Mouse (Mus musculus): Measurements from ENCODE around the gene Gbp3. TPM values are rescaled to one million over a fixed set of nuclear protein-coding genes. Genes with fewer than 3 reads are reported as not detected.
"Not testable (repeated sequence)": the region's sequence is repeated elsewhere in the genome, so short reads cannot be mapped to it uniquely, and the experiment has no call there.

The Gbp3 gene
- 1 to 10 TPM; 5.2 to 7.6 TPM for total RNA-seq (2021)
- long read RNA-seq, experiment 1, partial matches to known transcripts, result 0 of 9 reads
- long read RNA-seq, experiment 1, other reads (novel, unspliced or antisense), result 6 of 9 reads
- long read RNA-seq, experiment 2, partial matches to known transcripts, result 0 of 5 reads
- long read RNA-seq, experiment 2, other reads (novel, unspliced or antisense), result 5 of 5 reads

GRCm38 (mm10) chr3:142559632-142560228, at the start of gene Gbp3:
Gbp3 (plus strand) TSS chr3:142560026.
- intact Hi-C loops (cut with DNase I; ENCODE audit: low total_unique reads), result loop anchor here (2.0 kb wide), 1 partner anchor 67 kb away; the partner anchor contains the start of gene Gbp5
- peak; percentile 8 for DNase-seq

- intact Hi-C loops (cut with DNase I; ENCODE audit: low total_unique reads), result no loop called here
- DNase-seq, result no peak
These were observed 31.7 kb upstream of the Gbp3 start for GRCm38 (mm10) chr3:142528116-142528515.

DNA sequence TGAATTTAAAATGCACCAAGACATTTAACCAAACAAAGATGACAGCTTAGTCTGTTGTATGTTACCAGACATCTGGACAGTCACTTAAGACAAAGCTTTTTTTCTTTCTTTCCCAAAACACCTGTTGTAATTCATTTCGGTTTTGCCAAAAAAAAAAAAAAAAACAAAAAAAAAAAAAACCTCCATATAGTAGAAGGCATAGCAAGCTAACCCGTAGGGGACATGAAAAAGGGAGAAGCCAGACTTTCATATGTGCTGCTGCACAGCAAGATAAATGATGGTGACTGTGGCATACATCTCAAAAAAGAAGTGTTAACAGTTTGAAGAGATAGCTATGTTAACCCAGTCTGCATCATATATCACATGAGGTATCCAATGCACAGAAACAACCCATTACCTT, 30.2 kb upstream of the Gbp3 start:
- intact Hi-C loops (cut with DNase I; ENCODE audit: low total_unique reads), result no loop called here

DNA sequence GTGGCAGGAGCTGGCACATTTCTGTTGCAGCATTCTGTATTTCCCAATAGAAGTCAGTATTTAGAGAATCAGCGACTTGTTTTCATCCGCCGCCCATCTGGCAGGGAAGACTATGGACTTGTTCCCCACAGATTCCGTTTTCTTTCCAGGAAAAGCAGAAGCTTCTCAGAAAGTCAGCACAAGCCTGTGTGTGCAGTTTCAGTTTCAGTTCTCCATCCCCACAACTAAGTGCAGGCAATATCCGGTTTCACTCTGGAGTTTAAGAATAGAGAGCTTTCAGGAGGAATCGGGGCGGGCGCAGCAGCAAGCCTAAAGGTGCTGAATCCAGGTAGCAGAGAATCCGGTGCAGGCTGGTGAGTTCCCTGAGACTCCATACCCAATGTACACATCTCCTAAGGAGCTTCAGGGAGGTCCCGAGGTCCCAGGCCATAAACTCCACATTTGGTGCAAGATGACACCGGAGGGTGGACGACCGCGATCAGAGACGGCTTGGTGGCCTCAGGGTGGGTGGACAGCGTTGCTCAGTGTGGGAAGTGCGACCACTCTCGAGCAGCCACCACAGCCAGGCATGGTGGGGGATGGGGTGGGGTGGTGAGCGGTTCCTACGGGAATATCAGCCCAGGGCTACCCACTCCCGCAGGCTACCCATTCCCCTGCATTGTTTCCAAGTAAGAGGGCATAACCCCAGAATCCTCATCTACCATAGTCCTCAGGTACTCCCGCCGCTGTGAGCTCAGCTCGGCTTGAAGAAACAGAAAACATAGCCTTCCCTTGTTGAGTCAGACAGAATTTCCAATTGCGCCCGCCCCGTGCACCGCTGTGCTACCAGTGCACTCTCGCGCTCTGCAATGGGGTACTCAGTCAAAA, 29.5 kb upstream of the Gbp3 start, which contains the start of gene Gbp7:
Gene Gbp7 (plus strand): TSS at position 256 of the 867 bp plus-strand sequence.
- DNase-seq, result peak; percentile 36
- intact Hi-C loops (cut with DNase I; ENCODE audit: low total_unique reads), result no loop called here

More for the DNA sequence above, 30.2 kb upstream of the Gbp3 start:
- DNase-seq, result no peak

DNA sequence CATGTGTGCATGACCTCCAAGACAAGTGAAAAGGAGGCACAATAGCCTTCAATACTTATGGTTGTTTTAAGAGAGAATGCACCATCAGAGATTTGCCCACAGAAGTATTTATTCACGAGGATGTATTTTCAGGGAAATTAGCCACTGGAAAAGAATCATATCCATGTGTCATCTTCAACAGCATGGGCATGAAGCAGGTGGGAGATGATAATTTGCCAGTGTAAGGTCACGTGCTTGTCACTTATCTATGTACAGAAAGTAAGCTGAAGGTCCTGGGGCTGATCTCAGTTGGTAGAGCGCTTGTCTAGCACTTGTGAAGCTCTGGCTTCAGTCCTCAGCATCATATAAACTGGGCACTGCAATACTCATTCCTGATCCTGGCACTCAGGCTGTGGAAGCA, 28.2 kb upstream of the Gbp3 start:
- intact Hi-C loops (cut with DNase I; ENCODE audit: low total_unique reads), result no loop called here
- no peak for DNase-seq

- DNase-seq, result no peak
- intact Hi-C loops (cut with DNase I; ENCODE audit: low total_unique reads), result no loop called here
These were observed 26.6 kb upstream of the Gbp3 start for GRCm38 (mm10) chr3:142533185-142533584.

DNA sequence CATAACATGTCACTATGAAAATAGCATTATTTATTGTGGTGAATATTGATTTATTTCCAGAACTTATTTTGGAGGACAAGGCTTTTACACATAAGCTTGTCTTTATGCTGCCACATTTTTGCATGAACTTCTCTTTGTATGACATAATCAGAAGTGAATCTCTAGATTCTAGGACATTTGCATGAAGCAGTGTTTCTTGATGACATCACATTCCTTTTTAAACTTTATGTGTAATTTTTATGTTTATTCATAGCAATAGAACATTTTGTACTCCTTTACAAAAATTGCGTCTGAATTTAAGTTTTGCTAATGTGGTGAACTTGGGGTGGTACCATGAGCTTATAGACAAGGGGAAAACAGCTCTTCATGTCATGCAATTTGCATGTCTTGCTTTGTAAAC, 24.2 kb upstream of the Gbp3 start:
- DNase-seq, result no peak
- intact Hi-C loops (cut with DNase I; ENCODE audit: low total_unique reads), result no loop called here

DNA sequence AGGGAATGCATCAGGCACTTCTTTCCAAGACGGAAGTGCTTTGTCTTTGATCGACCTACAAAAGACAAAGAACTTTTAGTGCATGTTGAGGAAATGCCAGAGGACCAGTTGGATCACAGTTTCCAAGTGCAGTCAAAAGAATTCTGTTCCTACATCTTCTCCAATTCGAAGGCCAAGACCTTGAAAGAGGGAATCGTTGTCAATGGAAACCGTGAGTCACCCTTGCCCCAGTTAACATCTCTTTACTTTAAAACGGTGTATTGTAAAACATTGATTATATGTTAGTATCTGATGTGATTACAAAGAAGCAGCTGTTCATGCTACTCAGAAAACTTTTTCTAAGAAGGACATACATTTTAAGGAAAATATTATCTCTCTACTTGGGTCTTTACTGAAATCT, 18.4 kb upstream of the Gbp3 start:
- DNase-seq, result no peak
- intact Hi-C loops (cut with DNase I; ENCODE audit: low total_unique reads), result no loop called here

GRCm38 (mm10) chr3:142542776-142543175, 17.1 kb upstream of the Gbp3 start:
- DNase-seq; intact Hi-C loops (cut with DNase I; ENCODE audit: low total_unique reads): not testable (repeated sequence)

- intact Hi-C loops (cut with DNase I; ENCODE audit: low total_unique reads), result no loop called here
- no peak for DNase-seq
These were observed 13.1 kb upstream of the Gbp3 start for GRCm38 (mm10) chr3:142546690-142547089.

DNA sequence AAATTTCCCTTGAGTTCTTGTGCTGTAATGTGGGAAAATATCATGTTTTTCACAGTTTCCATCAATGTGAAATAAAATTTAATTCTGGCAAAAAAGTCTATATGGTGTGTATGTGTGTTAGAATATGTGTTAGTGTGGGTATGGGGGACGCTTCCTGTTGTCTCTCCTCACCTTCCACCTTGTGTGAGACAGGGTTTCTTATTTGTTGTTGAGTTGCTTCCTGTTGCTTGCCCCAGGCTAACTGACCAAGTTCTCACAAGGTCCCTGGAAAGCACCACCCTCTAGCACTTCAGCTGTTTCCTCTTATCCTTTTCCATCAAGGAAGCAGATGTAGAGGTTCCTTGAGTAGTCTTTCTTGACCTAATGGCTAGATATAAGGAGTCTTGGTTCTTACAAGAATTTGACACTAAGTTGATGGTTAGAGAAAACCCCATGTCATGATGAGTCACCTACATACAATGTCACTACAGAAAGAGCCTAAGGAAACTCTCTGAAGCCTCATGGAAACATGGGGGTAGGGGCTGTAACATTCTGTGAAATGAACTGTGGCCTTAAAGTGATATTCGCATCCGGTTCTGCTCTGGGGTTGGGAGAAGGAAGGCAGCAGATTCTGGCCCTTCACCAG, 9.7 kb upstream of the Gbp3 start:
- no peak for DNase-seq
- intact Hi-C loops (cut with DNase I; ENCODE audit: low total_unique reads), result no loop called here

- intact Hi-C loops (cut with DNase I; ENCODE audit: low total_unique reads), result no loop called here
- DNase-seq, result no peak
These were observed 5.2 kb upstream of the Gbp3 start for GRCm38 (mm10) chr3:142554601-142555000.

- no peak for DNase-seq
- intact Hi-C loops (cut with DNase I; ENCODE audit: low total_unique reads), result no loop called here
These were observed 4.2 kb upstream of the Gbp3 start for GRCm38 (mm10) chr3:142555623-142556022.

GRCm38 (mm10) chr3:142560296-142560948, 596 bp downstream of the Gbp3 start:
- intact Hi-C loops (cut with DNase I; ENCODE audit: low total_unique reads), result loop anchor here (2.0 kb wide), 1 partner anchor 68 kb away; the partner anchor contains the start of gene Gbp5
- DNase-seq, result peak; percentile 87

DNA sequence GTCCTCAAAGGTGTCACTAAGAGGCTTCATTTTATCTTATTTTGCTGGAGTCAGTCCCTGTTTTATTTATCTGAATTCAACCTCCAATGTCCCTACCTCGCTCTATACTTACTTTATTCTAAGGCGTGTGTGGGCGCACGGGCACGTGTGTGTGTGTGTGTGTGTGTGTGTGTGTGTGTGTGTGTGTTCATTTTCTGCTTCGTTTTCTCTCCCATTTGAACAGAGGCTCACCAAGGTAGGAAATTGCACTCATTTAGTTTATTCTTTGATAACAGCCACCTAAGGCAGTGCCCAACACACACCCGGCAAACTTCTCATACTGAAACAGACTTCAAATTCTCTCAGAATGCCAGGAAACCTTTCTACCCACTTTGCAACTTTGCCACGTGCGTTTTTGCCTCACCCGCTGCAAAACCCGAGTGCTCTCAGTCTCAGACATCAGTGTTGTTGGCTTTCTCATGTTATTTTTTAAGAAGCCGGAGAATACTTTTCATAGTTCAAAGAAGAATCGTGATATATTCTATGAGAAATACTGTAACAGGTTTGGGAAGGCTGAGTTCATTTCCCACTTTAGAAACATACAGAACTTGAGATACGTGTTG, 1.3 kb downstream of the Gbp3 start:
- no peak for DNase-seq
- intact Hi-C loops (cut with DNase I; ENCODE audit: low total_unique reads), result loop anchor here (2.0 kb wide), 1 partner anchor 68 kb away; the partner anchor contains the start of gene Gbp5

DNA sequence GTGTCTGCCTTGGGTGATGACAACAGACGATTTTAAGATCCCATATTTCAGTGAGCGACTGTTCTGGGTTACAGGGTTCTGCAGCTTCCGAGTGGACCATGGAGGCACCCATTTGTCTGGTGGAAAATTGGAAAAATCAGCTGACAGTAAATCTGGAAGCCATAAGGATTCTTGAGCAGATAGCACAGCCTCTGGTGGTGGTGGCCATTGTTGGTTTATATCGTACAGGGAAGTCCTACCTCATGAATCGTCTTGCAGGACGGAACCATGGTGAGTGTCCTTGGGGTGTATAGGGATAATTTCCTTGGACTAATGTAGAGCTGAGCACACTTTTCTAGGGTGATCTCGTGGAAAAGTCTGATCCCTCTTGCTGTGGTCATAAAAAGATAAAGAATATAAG, 1.8 kb downstream of the Gbp3 start:
- intact Hi-C loops (cut with DNase I; ENCODE audit: low total_unique reads), result loop anchor here (2.0 kb wide), 1 partner anchor 69 kb away; the partner anchor contains the start of gene Gbp5
- no peak for DNase-seq

GRCm38 (mm10) chr3:142567490-142567889, 7.7 kb downstream of the Gbp3 start:
- intact Hi-C loops (cut with DNase I; ENCODE audit: low total_unique reads), result not testable (repeated sequence)

DNA sequence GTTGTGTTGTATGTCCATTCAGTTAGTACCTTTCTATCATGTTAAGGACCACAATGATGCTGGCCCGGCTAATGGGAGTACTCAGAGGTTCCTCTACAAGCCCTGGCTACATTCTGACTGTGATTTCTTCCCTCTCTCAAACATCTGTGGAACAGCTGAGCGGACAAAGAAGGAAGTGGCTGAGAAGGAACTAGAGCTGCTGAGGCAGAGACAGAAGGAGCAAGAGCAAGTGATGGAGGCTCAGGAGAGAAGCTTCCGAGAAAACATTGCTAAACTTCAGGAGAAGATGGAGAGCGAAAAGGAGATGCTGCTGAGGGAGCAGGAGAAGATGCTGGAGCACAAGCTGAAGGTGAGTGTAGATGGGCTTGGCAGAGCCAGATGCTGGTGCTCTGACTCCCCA, 10.9 kb downstream of the Gbp3 start:
- DNase-seq, result no peak
- intact Hi-C loops (cut with DNase I; ENCODE audit: low total_unique reads), result no loop called here

More at GRCm38 (mm10) chr3:142567490-142567889, 7.7 kb downstream of the Gbp3 start:
- DNase-seq, result not testable (repeated sequence)

DNA sequence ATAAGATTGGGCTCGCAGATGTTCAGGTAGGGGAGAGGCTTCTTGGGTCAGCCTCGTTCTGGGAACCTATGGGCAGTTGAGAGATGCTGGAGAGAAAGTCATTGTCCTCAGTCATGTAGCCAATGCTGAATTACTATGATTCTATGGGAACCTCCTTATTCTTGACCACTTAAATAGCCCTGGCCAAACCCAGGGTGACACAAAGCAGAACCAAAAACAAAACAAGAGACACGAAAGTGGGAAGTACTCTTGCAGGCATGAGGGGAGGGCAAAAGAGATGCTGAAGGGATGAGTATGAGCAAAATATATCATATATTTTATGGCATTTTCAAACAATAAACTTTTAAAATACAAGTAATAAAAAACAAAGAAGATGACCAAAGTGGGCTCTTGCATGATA, 17.3 kb downstream of the Gbp3 start:
- no peak for DNase-seq
- intact Hi-C loops (cut with DNase I; ENCODE audit: low total_unique reads), result no loop called here
